Mouse (Mus musculus): ENCODE results near the gene Sez6l.

Sez6l gene

GRCm38 (mm10) chr5:112389352-112389751, 187.6 kb downstream of the Sez6l start:
- no peak for DNase-seq (ENCODE audit: low spot score in 2 of 2)

- peak in 1 of 2 experiments; percentile 13 for DNase-seq (ENCODE audit: low spot score in 2 of 2)
Observed at GRCm38 (mm10) chr5:112385973-112386372, 191.0 kb downstream of the Sez6l start.

GRCm38 (mm10) chr5:112384805-112385472, 192.0 kb downstream of the Sez6l start:
- peak; percentile 27 to 41 for DNase-seq (ENCODE audit: low spot score in 2 of 2)

- no peak for DNase-seq (ENCODE audit: low spot score in 2 of 2)
Observed at GRCm38 (mm10) chr5:112382641-112383330, 194.2 kb downstream of the Sez6l start.

- DNase-seq (ENCODE audit: low spot score in 2 of 2): no peak
Observed at GRCm38 (mm10) chr5:112382042-112382441, 194.9 kb downstream of the Sez6l start.

- no peak for DNase-seq (ENCODE audit: low spot score in 2 of 2)
Observed at GRCm38 (mm10) chr5:112381154-112381553, 195.8 kb downstream of the Sez6l start.

- DNase-seq (ENCODE audit: low spot score in 2 of 2): no peak
Observed at GRCm38 (mm10) chr5:112378716-112379115, 198.3 kb downstream of the Sez6l start.

GRCm38 (mm10) chr5:112377380-112377779, 199.6 kb downstream of the Sez6l start:
- no peak for DNase-seq (ENCODE audit: low spot score in 2 of 2)

- no peak for DNase-seq (ENCODE audit: low spot score in 2 of 2)
Observed at GRCm38 (mm10) chr5:112376111-112376510, 200.9 kb downstream of the Sez6l start.

GRCm38 (mm10) chr5:112371933-112372332, 205.1 kb downstream of the Sez6l start:
- DNase-seq (ENCODE audit: low spot score in 2 of 2): no peak

GRCm38 (mm10) chr5:112370236-112370813, 206.7 kb downstream of the Sez6l start:
- DNase-seq (ENCODE audit: low spot score in 2 of 2): no peak

GRCm38 (mm10) chr5:112369326-112369725, 207.7 kb downstream of the Sez6l start:
- DNase-seq (ENCODE audit: low spot score in 2 of 2): peak; percentile 22 to 33
